Mouse (Mus musculus): ENCODE results near the gene Olfr437.

GRCm38 (mm10) chr6:43178129-43178528, 15.0 kb downstream of the Olfr437 start:
- no peak for TF ChIP-seq CTCF (IDR thresholded peaks at IDR 0.05; ENCODE audit: low read depth, low read length)
- no peak for TF ChIP-seq POLR2A (IDR thresholded peaks at IDR 0.05; ENCODE audit: extremely low read depth, insufficient read depth, low read length)

Measured in liver, adult 2 months (tissue).